Mouse (Mus musculus) ZHBTc4 (cell line): Measurements from ENCODE around the gene Ly6g6c.
"Not testable (repeated sequence)": the region's sequence is repeated elsewhere in the genome, so short reads cannot be mapped to it uniquely, and the experiment has no call there.

Experiments used
- DNase-seq: peaks from one replicate; pipeline ENCODE4 v3.0.0-alpha.2; 2011; ENCODE audit warnings: low read depth, low spot score

Gene Ly6g6c

DNA sequence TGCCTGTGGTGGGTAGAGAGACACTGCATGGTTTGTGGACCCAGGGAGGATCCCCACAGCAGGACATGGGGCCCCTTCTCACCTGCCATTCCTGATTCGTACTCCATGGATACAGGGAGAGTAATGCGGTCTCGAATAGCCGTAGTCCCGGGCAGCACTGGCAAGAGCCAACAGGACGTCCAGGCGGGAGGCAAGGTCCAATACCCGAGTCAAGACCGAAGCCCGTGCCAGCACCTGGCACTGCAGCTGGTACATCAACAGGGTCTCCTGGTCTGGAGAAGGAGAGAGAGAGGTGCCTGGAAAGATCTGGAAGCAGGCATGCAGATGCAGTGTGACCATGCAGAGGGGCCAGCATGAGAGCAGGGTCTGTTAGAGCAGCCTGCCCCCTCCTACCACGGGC, 33.9 kb upstream of the Ly6g6c start:
- DNase-seq = no peak

DNA sequence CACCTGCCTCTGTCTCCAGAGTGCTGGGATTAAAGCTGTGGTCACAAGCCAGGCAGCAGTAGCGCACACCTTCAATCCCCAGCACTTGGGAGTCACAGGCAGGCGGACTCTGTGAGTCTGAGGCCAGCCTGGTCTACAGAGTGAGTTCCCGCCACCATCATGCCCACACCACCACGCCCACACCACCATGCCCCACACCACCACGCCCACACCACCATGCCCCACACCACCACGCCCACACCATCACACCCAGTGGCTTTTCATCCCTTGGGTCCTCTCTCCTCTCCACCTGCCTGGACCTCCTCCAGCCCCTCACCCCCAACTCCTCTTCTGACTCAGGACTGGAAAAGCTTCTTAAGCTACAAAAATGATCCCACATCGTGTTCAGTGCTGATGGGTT, 33.3 kb upstream of the Ly6g6c start:
- no peak for DNase-seq

GRCm38 (mm10) chr17:35032323-35032870, 32.8 kb upstream of the Ly6g6c start:
- no peak for DNase-seq

DNA sequence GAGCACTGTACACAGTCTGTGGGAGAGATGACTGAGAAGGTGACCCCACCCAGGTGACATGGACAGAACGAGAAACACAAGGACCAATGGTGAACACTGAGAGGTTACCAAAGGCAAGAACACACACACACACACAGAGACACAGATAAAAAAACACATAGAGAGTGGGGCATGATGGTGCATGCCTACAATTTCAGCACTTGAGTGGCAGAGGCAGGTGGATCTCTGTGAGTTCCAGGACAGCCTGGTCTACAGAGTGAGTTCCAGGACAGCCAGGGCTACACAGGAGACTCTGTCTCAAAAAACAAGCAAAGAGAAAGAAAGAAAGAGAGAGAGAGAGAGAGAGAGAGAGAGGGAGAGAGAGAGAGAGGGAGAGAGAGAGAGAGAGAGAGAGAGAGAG, 31.5 kb upstream of the Ly6g6c start:
- not testable (repeated sequence) for DNase-seq

GRCm38 (mm10) chr17:35034896-35035295, 30.3 kb upstream of the Ly6g6c start:
- DNase-seq = no peak

DNA sequence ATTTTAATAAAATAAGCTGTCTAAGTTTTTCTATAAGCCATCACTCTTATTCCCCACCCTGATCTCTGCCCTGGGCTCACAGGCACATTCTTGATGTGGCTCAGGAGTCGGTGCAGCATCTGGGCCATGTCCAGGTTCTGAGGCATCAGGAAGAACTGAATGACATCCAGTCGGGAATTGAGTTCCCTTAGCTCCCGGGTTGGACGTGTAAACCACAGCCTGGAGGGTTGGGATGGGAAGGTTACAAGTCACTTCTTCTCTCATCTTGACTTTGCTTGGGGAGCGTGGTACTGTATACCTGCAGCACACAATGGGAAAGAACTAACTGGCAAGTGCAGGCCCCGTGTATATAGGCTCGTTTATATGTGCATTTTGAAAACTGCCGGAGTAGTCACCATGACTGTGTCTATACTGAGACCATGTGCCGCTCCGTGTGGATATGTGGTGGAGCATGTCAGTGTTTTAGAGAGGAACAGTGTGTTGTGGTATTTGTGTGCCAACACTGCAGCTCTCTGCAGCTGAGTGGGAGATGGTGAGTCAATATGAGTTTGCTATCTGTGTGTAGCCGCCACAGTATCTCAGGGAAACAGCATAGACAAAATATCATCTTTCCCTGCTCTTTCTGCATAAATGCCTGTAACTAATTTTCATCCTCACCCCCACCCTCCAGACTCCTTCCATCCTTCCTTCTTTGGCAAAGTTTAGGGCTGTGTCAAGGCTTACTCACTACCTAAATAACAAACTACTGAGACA, 25.9 kb upstream of the Ly6g6c start:
- DNase-seq = no peak

GRCm38 (mm10) chr17:35043794-35044193, 21.4 kb upstream of the Ly6g6c start:
- DNase-seq = no peak

- DNase-seq = no peak
Observed at GRCm38 (mm10) chr17:35044904-35045806, 20.0 kb upstream of the Ly6g6c start.

DNA sequence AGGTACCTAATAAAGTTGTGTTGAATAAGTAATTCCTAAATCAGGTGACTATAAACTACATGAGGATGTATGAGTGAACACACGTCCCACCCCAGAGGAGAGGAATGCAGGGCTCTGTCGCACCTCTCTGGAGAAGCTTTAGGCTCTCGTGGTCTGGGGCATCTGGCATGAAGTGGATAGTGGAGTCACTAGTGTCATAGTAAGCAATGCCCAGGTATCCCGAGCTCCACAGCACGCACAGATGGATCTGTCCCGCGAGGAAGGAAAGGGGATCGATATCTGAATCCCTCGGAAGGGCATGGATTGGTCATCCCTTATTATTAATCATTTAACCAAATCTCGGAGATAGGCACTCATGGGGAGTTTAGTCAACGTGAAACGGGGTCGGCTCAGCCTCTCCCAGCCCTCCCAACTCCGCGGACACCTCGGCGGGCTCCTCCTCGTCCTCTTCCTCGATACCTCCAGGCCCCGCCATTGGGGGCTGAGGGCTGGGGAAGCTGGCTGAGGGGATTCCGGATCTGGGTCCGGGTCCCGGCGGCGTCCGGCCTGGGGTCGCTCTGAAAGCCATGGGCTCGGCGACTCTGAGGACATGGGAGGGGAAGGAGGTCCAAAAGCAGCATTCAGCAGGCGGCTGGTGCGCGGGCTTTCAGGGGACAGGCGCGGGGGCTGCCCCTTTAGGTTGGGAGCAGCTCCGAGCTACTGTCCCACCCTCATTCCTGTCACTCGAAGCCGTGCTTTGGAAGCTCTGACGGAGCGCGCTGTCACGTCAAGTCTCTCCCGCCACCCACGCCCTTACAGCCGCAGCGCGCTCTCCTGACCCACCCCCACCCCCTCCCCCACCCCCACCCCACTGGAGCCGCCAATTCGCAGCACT, 19.1 kb upstream of the Ly6g6c start:
- no peak for DNase-seq

DNA sequence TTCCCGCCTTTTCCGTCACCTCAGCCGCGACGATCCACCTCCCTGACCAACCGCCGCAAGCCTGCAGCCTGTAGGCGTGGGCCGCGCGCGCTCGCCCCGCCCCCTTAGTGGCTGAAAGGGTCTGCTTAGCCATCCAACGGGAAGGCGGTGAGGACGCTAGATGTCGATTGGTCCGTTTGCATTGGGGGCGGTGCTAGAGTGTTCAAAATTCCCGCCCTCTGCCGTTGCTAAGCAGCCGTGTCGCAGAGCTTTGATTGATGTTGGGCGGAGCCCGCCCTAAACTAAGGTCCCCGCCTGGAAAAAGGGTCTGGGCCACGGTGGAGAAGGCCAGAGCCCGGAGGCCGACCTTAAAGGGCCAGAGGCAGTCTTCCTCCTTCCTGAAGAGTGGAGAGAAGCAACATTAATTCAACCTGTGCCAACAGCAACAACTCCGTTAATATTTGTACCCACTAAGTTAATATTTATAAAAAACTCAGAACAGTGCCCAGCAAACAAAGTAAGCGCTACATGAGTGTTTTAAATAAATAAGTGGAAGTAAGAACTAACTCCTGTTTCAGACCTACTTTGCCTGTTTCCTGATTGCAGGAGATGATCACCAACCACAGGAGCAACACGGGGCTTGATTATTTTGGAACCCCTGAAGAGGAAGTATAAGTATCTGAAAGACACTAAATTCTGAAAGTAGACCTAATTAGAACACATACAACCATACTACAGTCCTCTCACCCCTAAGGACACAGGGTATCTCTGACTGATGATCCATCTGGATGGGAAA, 18.3 kb upstream of the Ly6g6c start, which contains the start of gene Msh5:
Gene Msh5 (minus strand): TSS at position 65 of the 775 bp plus-strand sequence.
- DNase-seq = peak; percentile 100

GRCm38 (mm10) chr17:35047688-35048087, 17.5 kb upstream of the Ly6g6c start:
- no peak for DNase-seq

DNA sequence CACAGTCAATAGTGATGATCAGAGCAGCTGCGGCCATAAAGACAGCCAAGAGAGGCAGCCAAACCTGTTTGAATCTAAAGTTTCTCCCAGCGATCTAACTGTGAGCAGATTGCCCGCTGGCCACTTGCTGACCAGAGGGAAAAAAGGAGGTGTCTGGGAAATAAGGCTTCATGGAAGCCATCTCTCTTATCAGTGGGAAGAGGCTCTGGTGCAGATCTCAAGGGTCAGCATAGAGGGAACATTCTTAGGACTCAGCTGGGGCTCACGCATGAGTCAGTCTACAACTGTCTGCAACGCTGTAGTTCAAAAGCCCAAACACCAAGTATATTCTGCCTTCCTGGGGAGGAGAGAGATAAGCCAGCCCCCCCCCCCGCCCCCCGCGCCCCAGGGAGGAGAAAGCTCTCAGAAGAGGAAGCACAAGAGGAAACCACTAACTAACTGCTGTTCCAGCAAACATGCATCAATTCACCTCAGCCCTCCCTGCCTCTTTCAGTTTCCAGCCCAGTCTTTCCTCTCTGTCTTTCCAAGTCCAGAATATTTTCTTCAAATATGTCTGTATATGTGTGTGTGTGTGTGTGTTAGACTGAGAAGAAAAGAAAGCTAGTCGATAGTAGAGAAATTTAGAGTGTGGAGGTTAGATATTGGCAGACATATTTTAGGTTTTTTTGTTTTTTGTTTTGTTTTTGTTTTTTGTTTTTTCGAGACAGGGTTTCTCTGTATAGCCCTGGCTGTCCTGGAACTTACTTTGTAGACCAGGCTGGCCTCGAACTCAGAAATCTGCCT, 16.8 kb upstream of the Ly6g6c start:
- DNase-seq = no peak

DNA sequence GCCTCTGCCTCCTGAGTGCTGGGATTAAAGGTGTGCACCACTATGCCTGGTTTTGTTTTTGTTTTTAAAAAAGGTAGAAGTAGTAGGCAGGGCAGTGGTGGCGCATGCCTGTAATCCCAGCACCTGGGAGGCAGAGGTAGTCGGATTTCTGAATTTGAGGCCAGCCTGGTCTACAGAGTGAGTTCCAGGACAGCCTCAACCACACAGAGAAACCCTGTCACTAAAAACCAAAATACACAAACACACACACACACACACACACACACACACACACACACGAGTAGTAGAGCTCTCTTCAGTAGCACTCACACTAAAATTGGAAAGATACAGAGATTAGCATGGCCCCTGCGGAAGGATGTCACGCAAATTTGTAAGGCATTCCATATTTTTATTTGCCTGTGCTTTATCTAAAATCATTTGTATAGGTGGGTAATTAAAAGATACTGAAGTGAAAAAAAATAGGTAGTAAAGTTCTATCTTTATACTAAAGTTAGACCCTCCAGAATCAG, 16.2 kb upstream of the Ly6g6c start:
- DNase-seq = no peak

DNA sequence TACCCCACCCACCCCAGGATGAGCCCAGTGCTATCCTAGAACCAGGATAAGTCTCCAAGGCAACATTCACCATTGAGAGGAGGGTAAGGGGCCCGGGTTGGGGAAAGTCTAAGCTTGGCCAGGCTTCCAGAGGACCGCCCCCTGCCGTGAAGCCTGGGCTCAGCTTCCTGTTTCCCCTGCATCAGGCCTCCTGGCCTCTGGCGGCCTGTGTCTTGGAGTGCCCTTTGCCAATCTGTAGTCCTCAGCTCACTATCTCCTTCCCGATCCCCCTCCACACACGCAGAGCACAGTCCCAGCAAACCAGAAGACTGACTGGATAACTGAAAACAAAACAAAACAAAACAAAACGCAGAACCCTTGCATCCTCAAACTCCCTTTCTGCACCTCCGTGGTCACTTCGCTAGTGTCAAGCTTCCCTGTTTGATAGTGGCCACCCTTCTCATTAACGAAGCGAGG, 15.6 kb upstream of the Ly6g6c start, which contains the start of gene Clic1:
Gene Clic1 (plus strand): TSS at position 406 of the 456 bp plus-strand sequence.
- peak; percentile 51 for DNase-seq

GRCm38 (mm10) chr17:35050126-35050750, 14.9 kb upstream of the Ly6g6c start:
- DNase-seq = peak; percentile 82

DNA sequence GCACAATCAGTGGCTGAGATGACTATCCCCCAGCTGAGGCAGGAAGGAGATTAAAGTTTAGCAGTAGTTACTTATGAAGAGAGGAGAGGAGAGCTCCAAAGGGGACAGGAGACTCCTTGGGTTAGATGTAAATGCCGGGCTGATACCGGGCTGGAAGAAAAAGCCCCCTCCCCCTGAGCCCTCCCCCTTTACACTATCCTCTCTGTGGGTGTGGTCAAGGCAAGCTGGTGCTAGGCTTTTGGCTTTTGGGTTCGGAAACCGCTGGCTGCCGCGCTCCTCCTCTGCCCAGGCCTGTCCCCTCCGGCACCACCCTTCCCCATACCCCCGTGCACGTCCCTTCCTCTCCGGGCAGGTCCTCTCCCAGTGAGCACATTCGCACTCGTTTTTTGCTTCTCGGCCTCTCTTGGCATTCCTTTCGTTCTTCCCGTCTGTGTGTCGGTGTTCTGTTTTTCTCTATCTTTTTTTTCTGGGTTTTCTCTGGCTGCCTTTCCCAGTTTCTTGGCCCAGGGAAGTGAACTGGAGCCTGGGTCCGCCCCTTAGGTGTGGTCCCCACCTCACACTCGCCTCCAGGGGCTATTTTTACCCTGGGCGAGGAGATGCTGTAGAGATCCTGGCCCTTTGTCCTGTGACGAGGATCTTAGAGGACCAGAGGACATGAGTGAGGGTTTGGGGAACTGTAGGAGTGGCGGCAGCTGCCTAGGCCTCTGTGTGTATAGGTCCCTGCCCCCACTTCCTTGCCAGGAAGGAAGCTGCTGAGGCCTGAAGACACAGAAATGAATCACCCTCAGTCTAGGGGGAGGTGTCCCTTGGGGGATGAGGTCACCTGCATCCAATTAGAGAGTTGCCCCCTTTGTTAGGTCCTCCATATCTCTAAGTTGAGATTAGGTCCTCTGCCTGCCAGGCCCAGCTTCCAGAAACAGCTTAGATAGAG, 13.8 kb upstream of the Ly6g6c start:
- peak; percentile 83 for DNase-seq

- DNase-seq = peak; percentile 45
Observed at GRCm38 (mm10) chr17:35052271-35052798, 12.9 kb upstream of the Ly6g6c start.
